Mouse (Mus musculus) ES-E14 (cell line): ENCODE data around the gene Card9. TPM values are rescaled to one million over a fixed set of nuclear protein-coding genes. Genes with fewer than 3 reads are reported as not detected.

Source experiments
- DNase-seq: peaks from one replicate; pipeline ENCODE4 v3.0.0-alpha.2; 2013; ENCODE audit warnings: low read depth, low spot score
- H3K27ac ChIP-seq: 2 replicates; pipeline ENCODE4 v1.5.1; 2012; ENCODE audit warnings: low read depth, mild to moderate bottlenecking, low read length, moderate library complexity, mixed read lengths; ENCODE audit not compliant: poor library complexity, insufficient read depth, severe bottlenecking
- H3K36me3 ChIP-seq: 2 replicates; pipeline ENCODE4 v1.6.1; 2012; ENCODE audit warnings: mild to moderate bottlenecking, low read length, moderate library complexity, mixed read lengths; ENCODE audit not compliant: control insufficient read depth, poor library complexity, insufficient read depth, severe bottlenecking
- H3K4me1 ChIP-seq, 2 experiments: fragments of 150-350 bp in 1 of 2; sonication (generic) in 1 of 2; 2 replicates each; pipeline ENCODE4 v1.6.1; 2012; ENCODE audit warnings: low read length in 2 of 2, mild to moderate bottlenecking in 1 of 2, mixed read lengths in 1 of 2; ENCODE audit not compliant: control insufficient read depth in 2 of 2, insufficient read depth in 2 of 2, poor library complexity in 1 of 2
- H3K4me3 ChIP-seq, 2 experiments: fragments of 150-350 bp in 1 of 2; sonication (generic) in 1 of 2; 2 replicates each; pipeline ENCODE4 v1.5.1; 2012; ENCODE audit warnings: low read length in 2 of 2, low read depth in 1 of 2, mild to moderate bottlenecking in 1 of 2, mixed read lengths in 1 of 2; ENCODE audit not compliant: insufficient read depth in 1 of 2, poor library complexity in 1 of 2, severe bottlenecking in 1 of 2
- H3K9ac ChIP-seq: 2 replicates; pipeline ENCODE4 v1.6.1; 2012; ENCODE audit warnings: low read depth, mild to moderate bottlenecking, low read length, mixed read lengths; ENCODE audit not compliant: poor library complexity, insufficient read depth, severe bottlenecking
- H3K9me3 ChIP-seq: fragments of 150-350 bp; sonication (generic); 2 replicates; pipeline ENCODE4 v1.6.1; 2012; ENCODE audit warnings: low read depth, mild to moderate bottlenecking, low read length; ENCODE audit not compliant: control insufficient read depth, insufficient read depth
- CHD2 ChIP-seq: IDR thresholded peaks from 2 replicates; pipeline ENCODE4 v1.6.1; 2014; ENCODE audit warnings: mild to moderate bottlenecking, low read depth, low read length, inconsistent platforms
- HCFC1 ChIP-seq: IDR thresholded peaks from 2 replicates; pipeline ENCODE4 v1.6.1; 2012; ENCODE audit warnings: low read length, inconsistent platforms, borderline replicate concordance; ENCODE audit not compliant: insufficient read depth
- MAFK ChIP-seq: IDR thresholded peaks from 2 replicates; pipeline ENCODE4 v1.6.1; 2014; ENCODE audit warnings: mild to moderate bottlenecking, low read depth, low read length, inconsistent platforms; ENCODE audit not compliant: insufficient read depth
- ZC3H11A ChIP-seq: IDR thresholded peaks from 2 replicates; pipeline ENCODE4 v1.6.1; 2012; ENCODE audit warnings: low read depth, mild to moderate bottlenecking, inconsistent platforms, low read length, borderline replicate concordance
- ZNF384 ChIP-seq: IDR thresholded peaks from 2 replicates; pipeline ENCODE4 v1.6.1; 2012; ENCODE audit warnings: low read depth, low read length, inconsistent platforms
- in situ Hi-C, 2 experiments: fragments of 600-800 bp; cut with MboI; formaldehyde crosslinking; loops; one replicate each; pipeline ENCODE4 v1.15.1; 2025; ENCODE audit warnings: low sequenced_read_pairs in 2 of 2, inconsistent platforms in 1 of 2; ENCODE audit not compliant: unreplicated experiment in 2 of 2
- total RNA-seq: library from RNA; depleted of rRNA; stranded (reverse); fragments of 300-350 nt; gene quantifications from 2 replicates; pipeline ENCODE4 v1.2.3, GENCODE M21; 2012

The Card9 gene
- total RNA-seq, 1 experiment, result 0.76 TPM

DNA sequence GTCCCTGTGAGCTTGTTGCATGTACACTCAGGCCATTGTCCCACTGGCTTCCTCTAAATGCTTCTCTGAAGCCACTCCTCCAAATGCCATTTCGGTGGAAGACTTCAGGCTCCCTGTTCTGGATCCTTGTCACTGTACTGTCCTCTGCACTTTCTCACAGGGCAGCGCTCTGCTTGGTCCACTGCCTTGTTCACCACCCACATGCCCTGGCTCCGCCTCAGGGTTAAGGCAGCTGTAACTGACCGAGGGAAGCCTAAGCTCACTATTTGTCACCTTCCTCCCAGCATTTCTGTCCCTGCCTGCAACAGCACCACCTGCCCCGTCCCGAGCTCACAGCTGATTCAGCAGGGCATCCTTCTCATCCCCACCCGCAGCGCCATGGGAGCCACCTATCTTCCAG, 42.6 kb upstream of the Card9 start:
- Histone ChIP-seq H3K9ac (no peak overlapping the region), H3K4me1 (peaks cover 0 to 2% of the 10 kb centered on the region in 2 experiments; a peak in 1 of 4 replicates), H3K4me3 (no peak overlapping the region), H3K27ac (no peak overlapping the region), H3K36me3 (peaks cover 22% of the 10 kb centered on the region; the same call in 1 of the 2 replicates), H3K9me3 (no peaks in the 10 kb centered on the region)
- in situ Hi-C loops, result no loop called here
- no peak for TF ChIP-seq HCFC1
- no peak for DNase-seq

DNA sequence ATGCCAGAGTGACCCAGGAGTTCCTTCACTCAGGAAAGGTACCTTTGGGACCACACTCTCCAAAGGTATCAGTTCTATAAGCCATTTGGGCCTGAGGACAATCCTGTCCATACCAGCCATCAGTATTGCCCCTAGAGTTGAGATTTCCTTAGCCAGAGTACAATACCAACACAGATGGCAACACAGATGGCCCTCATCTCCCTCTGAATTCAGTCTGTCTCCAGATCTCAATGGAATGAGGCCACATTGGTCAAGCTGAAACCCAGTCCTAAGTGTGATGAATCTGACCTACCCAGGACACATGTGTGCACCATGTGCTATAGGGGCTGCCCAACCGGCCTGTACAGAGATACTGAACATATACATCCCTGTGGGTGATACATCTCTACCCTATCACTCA, 41.5 kb upstream of the Card9 start:
- in situ Hi-C loops, result no loop called here
- peaks cover 28% of the 10 kb centered on the region for H3K36me3 ChIP-seq

DNA sequence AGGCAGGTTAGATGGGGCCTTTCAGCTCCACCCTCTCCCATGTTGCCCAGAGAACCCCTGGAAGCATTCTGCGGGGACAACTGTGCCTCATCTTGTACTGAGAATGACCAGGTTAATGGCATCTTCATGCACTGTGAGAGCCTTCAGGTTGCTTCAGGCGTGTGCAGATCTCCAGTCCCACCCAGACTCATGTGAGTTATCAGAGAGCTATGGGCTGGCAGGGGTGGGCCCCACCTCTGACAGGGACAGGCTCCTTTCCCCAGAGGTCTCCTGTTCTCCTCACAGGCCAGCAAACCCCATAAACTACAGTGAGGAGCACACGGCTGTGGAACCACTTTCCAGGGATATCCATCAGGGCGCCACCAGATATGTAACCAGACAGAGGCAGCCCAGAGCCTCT, 40.3 kb upstream of the Card9 start:
- in situ Hi-C loops, result no loop called here

More for the DNA sequence above, 41.5 kb upstream of the Card9 start:
- no peak overlapping the region for H3K4me3 ChIP-seq
- TF ChIP-seq HCFC1, result no peak
- TF ChIP-seq ZNF384, result no peak
- no peak for TF ChIP-seq MAFK
- no peaks in the 10 kb centered on the region for H3K9me3 ChIP-seq
- no peak overlapping the region for H3K27ac ChIP-seq
- DNase-seq, result no peak
- H3K4me1 ChIP-seq, result no peaks in the 10 kb centered on the region
- no peak overlapping the region for H3K9ac ChIP-seq

DNA sequence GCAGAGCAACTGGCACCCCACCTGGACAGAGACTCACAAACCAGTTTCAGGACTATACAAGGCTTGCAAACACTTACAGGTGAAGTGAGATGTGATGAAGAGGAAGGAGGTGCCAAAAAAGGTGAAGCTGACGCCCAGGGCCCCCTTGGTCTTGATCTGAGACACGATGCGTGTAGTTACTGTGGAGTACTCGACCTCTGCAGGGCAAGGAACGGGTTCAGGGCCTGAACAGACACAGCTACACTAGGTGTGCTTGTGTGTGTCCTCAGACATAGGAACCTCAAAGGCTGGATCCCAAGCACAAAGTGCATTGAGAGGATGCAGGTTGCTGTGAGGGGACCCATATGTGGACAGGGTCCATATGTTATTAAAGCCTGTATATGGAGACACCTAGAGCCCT, 39.6 kb upstream of the Card9 start:
- Histone ChIP-seq H3K9ac (no peak overlapping the region), H3K4me1 (no peaks in the 10 kb centered on the region), H3K4me3 (no peak overlapping the region), H3K36me3 (peaks cover 39% of the 10 kb centered on the region), H3K27ac (no peak overlapping the region), H3K9me3 (no peaks in the 10 kb centered on the region)
- TF ChIP-seq CHD2 (no peak), HCFC1 (no peak), MAFK (no peak), ZC3H11A (no peak), ZNF384 (no peak)
- DNase-seq, result no peak
- in situ Hi-C loops, result no loop called here

More for the DNA sequence above, 40.3 kb upstream of the Card9 start:
- Histone ChIP-seq H3K4me1 (no peaks in the 10 kb centered on the region), H3K4me3 (no peak overlapping the region), H3K9me3 (no peaks in the 10 kb centered on the region), H3K36me3 (peaks cover 35% of the 10 kb centered on the region), H3K27ac (no peak overlapping the region; the same call in 1 of the 2 replicates), H3K9ac (no peak overlapping the region)
- DNase-seq, result no peak
- TF ChIP-seq ZNF384 (no peak), HCFC1 (no peak)

DNA sequence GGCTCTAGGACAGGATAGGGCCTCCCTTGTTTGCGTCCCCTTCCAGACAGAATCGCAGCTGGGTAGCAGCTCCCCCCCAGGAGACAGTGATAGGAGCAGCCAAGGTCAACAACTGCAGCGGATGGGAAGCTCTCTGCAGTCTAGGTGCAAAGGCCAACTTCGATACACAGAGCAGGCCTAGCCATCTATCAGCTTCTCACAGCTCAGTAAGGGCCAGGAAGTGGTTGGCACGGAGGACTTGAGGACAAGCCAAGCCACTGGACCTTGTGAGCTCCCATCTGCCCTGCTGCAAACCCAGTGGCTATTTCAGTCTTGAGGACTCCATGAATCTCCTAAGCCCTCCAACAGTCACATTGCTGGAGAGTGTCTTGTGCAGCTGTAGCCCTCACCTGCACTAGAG, 38.9 kb upstream of the Card9 start:
- no peak overlapping the region for H3K4me3 ChIP-seq
- no peaks in the 10 kb centered on the region for H3K4me1 ChIP-seq
- TF ChIP-seq HCFC1 (no peak), CHD2 (no peak), MAFK (no peak), ZNF384 (no peak), ZC3H11A (no peak)
- no peak overlapping the region for H3K27ac ChIP-seq
- no peak for DNase-seq
- H3K9me3 ChIP-seq, result no peaks in the 10 kb centered on the region
- in situ Hi-C loops, result no loop called here
- no peak overlapping the region for H3K9ac ChIP-seq
- peaks cover 45% of the 10 kb centered on the region for H3K36me3 ChIP-seq
